Mouse (Mus musculus) embryonic facial prominence, embryonic 15.5 days (tissue): ENCODE measurements around the gene Cdkn2aipnl. TPM values are rescaled to one million over a fixed set of nuclear protein-coding genes. Genes with fewer than 3 reads are reported as not detected.
A peak's percentile ranks its signal among the peaks of the same experiment; 100 is the strongest.

Experiments
- ATAC-seq: fragments of 200-750 bp; cut with Nextera tagmentation; 2 replicates; pipeline ENCODE4 v1.8.0; 2017; ENCODE audit warnings: low read depth, moderate TSS enrichment; ENCODE audit not compliant: insufficient number of reproducible peaks, low FRiP score, low TSS enrichment
- H3K27ac ChIP-seq: fragments of 300-500 bp; sonication (generic); replicated peaks from 2 replicates; pipeline ENCODE4 v1.5.1; 2015; ENCODE audit warnings: mild to moderate bottlenecking, inconsistent platforms
- H3K27me3 ChIP-seq: fragments of 300-500 bp; sonication (generic); 2 replicates; pipeline ENCODE4 v1.6.1; 2015; ENCODE audit warnings: inconsistent platforms
- H3K36me3 ChIP-seq: fragments of 300-500 bp; sonication (generic); 2 replicates; pipeline ENCODE4 v1.6.1; 2015; ENCODE audit warnings: mild to moderate bottlenecking, inconsistent platforms
- H3K4me1 ChIP-seq: fragments of 300-500 bp; sonication (generic); 2 replicates; pipeline ENCODE4 v1.6.1; 2015; ENCODE audit warnings: inconsistent platforms
- H3K4me2 ChIP-seq: fragments of 300-500 bp; sonication (generic); replicated peaks from 2 replicates; pipeline ENCODE4 v1.6.1; 2015; ENCODE audit warnings: mild to moderate bottlenecking, inconsistent platforms
- H3K4me3 ChIP-seq: fragments of 300-500 bp; sonication (generic); replicated peaks from 2 replicates; pipeline ENCODE4 v1.5.1; 2015; ENCODE audit warnings: mild to moderate bottlenecking, inconsistent platforms
- H3K9ac ChIP-seq: fragments of 300-500 bp; sonication (generic); 2 replicates; pipeline ENCODE4 v1.6.1; 2015; ENCODE audit warnings: inconsistent platforms
- H3K9me3 ChIP-seq: fragments of 300-500 bp; sonication (generic); replicated peaks from 2 replicates; pipeline ENCODE4 v1.6.1; 2016; ENCODE audit warnings: inconsistent platforms
- WGBS: fragments of 180-500 bp; shearing (Covaris S2); methylation state at CpG from one replicate; pipeline ENCODE4 v1.1.7; 2015; 5-methylcytosine and 5-hydroxymethylcytosine counted together
- polyA plus RNA-seq: library from polyadenylated mRNA; unstranded; fragments of >200 nt; fragmentation: Nextera tagmentation; extraction: Ambion mirVana; gene quantifications from 2 replicates; pipeline ENCODE4 v1.2.1, GENCODE M21; 2015

Cdkn2aipnl gene
- polyA plus RNA-seq, 1 experiment from 2014 or later, result 86.8 TPM

GRCm38 (mm10) chr11:51949155-51949840 lies 18.2 kb upstream of the Cdkn2aipnl start:
- no peak for ATAC-seq
- H3K36me3 ChIP-seq, result no peaks in the 10 kb centered on the region
- no peaks in the 10 kb centered on the region for H3K4me1 ChIP-seq
- no peak overlapping the region for H3K27ac ChIP-seq
- no peak overlapping the region for H3K4me3 ChIP-seq
- H3K9me3 ChIP-seq, result no peaks in the 10 kb centered on the region
- no peak overlapping the region for H3K9ac ChIP-seq
- no peaks in the 10 kb centered on the region for H3K27me3 ChIP-seq
- no peak overlapping the region for H3K4me2 ChIP-seq
- WGBS, result 65% methylated on average over 9 of the region's 9 CpGs

GRCm38 (mm10) chr11:51949919-51950318 lies 17.5 kb upstream of the Cdkn2aipnl start:
- no peaks in the 10 kb centered on the region for H3K27me3 ChIP-seq
- no peak overlapping the region for H3K9ac ChIP-seq
- no peak overlapping the region for H3K27ac ChIP-seq
- ATAC-seq, result no peak
- H3K4me3 ChIP-seq, result no peak overlapping the region
- H3K4me1 ChIP-seq, result no peaks in the 10 kb centered on the region
- 85% methylated on average over 9 of the region's 9 CpGs for WGBS
- no peak overlapping the region for H3K4me2 ChIP-seq
- no peaks in the 10 kb centered on the region for H3K36me3 ChIP-seq
- no peaks in the 10 kb centered on the region for H3K9me3 ChIP-seq

GRCm38 (mm10) chr11:51951861-51952420 lies 15.5 kb upstream of the Cdkn2aipnl start:
- no peaks in the 10 kb centered on the region for H3K36me3 ChIP-seq
- no peak overlapping the region for H3K9ac ChIP-seq
- no peak overlapping the region for H3K4me3 ChIP-seq
- no peak overlapping the region for H3K4me2 ChIP-seq
- no peaks in the 10 kb centered on the region for H3K9me3 ChIP-seq
- no peaks in the 10 kb centered on the region for H3K27me3 ChIP-seq
- no peak overlapping the region for H3K27ac ChIP-seq
- no peak for ATAC-seq
- H3K4me1 ChIP-seq, result no peaks in the 10 kb centered on the region
- WGBS, result 52% methylated on average over 5 of the region's 5 CpGs

GRCm38 (mm10) chr11:51956112-51956511 lies 11.3 kb upstream of the Cdkn2aipnl start:
- no peak overlapping the region for H3K4me3 ChIP-seq
- H3K36me3 ChIP-seq, result no peaks in the 10 kb centered on the region
- ATAC-seq, result no peak
- WGBS, result 60% methylated on average over 9 of the region's 9 CpGs
- no peak overlapping the region for H3K27ac ChIP-seq
- H3K27me3 ChIP-seq, result no peaks in the 10 kb centered on the region
- H3K4me2 ChIP-seq, result no peak overlapping the region
- H3K9ac ChIP-seq, result no peak overlapping the region
- no peaks in the 10 kb centered on the region for H3K9me3 ChIP-seq
- H3K4me1 ChIP-seq, result no peaks in the 10 kb centered on the region

GRCm38 (mm10) chr11:51957760-51958159 lies 9.7 kb upstream of the Cdkn2aipnl start:
- no peaks in the 10 kb centered on the region for H3K27me3 ChIP-seq
- H3K4me2 ChIP-seq, result no peak overlapping the region
- ATAC-seq, result no peak
- 0 out of 2 replicates have a peak, but pooled peaks cover 4% of the 10 kb centered on the region for H3K4me1 ChIP-seq
- no peaks in the 10 kb centered on the region for H3K36me3 ChIP-seq
- H3K27ac ChIP-seq, result no peak overlapping the region
- no peak overlapping the region for H3K4me3 ChIP-seq
- WGBS, result 84% methylated on average over 4 of the region's 4 CpGs
- H3K9ac ChIP-seq, result no peak overlapping the region
- no peaks in the 10 kb centered on the region for H3K9me3 ChIP-seq

GRCm38 (mm10) chr11:51959511-51959910 lies 8.0 kb upstream of the Cdkn2aipnl start:
- H3K4me3 ChIP-seq, result no peak overlapping the region
- 60% methylated on average over 5 of the region's 5 CpGs for WGBS
- H3K9me3 ChIP-seq, result no peaks in the 10 kb centered on the region
- no peak overlapping the region for H3K4me2 ChIP-seq
- no peak overlapping the region for H3K9ac ChIP-seq
- ATAC-seq, result no peak
- H3K27ac ChIP-seq, result no peak overlapping the region
- no peaks in the 10 kb centered on the region for H3K27me3 ChIP-seq
- H3K36me3 ChIP-seq, result no peaks in the 10 kb centered on the region
- H3K4me1 ChIP-seq, result 0 out of 2 replicates have a peak, but pooled peaks cover 4% of the 10 kb centered on the region

- no peak overlapping the region for H3K4me3 ChIP-seq
- H3K9me3 ChIP-seq, result no peaks in the 10 kb centered on the region
- no peaks in the 10 kb centered on the region for H3K36me3 ChIP-seq
- no peaks in the 10 kb centered on the region for H3K27me3 ChIP-seq
- 0 out of 2 replicates have a peak, but pooled peaks cover 4% of the 10 kb centered on the region for H3K4me1 ChIP-seq
- ATAC-seq, result no peak
- H3K4me2 ChIP-seq, result no peak overlapping the region
- no peak overlapping the region for H3K9ac ChIP-seq
- no peak overlapping the region for H3K27ac ChIP-seq
- WGBS, result 85% methylated on average over 4 of the region's 4 CpGs
Observed at GRCm38 (mm10) chr11:51960061-51960460, 7.4 kb upstream of the Cdkn2aipnl start.

- 51% methylated on average over 11 of the region's 11 CpGs for WGBS
- no peaks in the 10 kb centered on the region for H3K9me3 ChIP-seq
- H3K9ac ChIP-seq, result no peak overlapping the region
- H3K36me3 ChIP-seq, result no peaks in the 10 kb centered on the region
- no peak overlapping the region for H3K4me2 ChIP-seq
- 0 out of 2 replicates have a peak, but pooled peaks cover 4% of the 10 kb centered on the region for H3K4me1 ChIP-seq
- H3K27me3 ChIP-seq, result no peaks in the 10 kb centered on the region
- peak; percentile 11; the same call in 1 of the 2 replicates for ATAC-seq
- no peak overlapping the region for H3K4me3 ChIP-seq
- no peak overlapping the region for H3K27ac ChIP-seq
Observed at GRCm38 (mm10) chr11:51960967-51961471, 6.4 kb upstream of the Cdkn2aipnl start.

GRCm38 (mm10) chr11:51961761-51962160 lies 5.7 kb upstream of the Cdkn2aipnl start:
- Histone ChIP-seq H3K4me2 (no peak overlapping the region), H3K9me3 (no peaks in the 10 kb centered on the region), H3K27me3 (no peaks in the 10 kb centered on the region), H3K36me3 (no peaks in the 10 kb centered on the region), H3K4me1 (0 out of 2 replicates have a peak, but pooled peaks cover 4% of the 10 kb centered on the region), H3K27ac (no peak overlapping the region), H3K9ac (no peak overlapping the region), H3K4me3 (no peak overlapping the region)
- WGBS, result 82% methylated on average over 8 of the region's 8 CpGs
- no peak for ATAC-seq

- ATAC-seq, result no peak
- no peak overlapping the region for H3K27ac ChIP-seq
- no peaks in the 10 kb centered on the region for H3K36me3 ChIP-seq
- 89% methylated on average over 7 of the region's 7 CpGs for WGBS
- no peak overlapping the region for H3K4me3 ChIP-seq
- no peak overlapping the region for H3K9ac ChIP-seq
- H3K4me2 ChIP-seq, result no peak overlapping the region
- no peaks in the 10 kb centered on the region for H3K27me3 ChIP-seq
- 0 out of 2 replicates have a peak, but pooled peaks cover 4% of the 10 kb centered on the region for H3K4me1 ChIP-seq
- H3K9me3 ChIP-seq, result no peaks in the 10 kb centered on the region
Observed at GRCm38 (mm10) chr11:51962277-51962676, 5.2 kb upstream of the Cdkn2aipnl start.

GRCm38 (mm10) chr11:51966651-51967050 lies 810 bp upstream of the Cdkn2aipnl start:
- WGBS, result 82% methylated on average over 5 of the region's 5 CpGs
- H3K4me1 ChIP-seq, result peaks cover 12% of the 10 kb centered on the region
- H3K27ac ChIP-seq, result no peak overlapping the region
- H3K36me3 ChIP-seq, result peaks cover 16% of the 10 kb centered on the region; the same call in 1 of the 2 replicates
- no peak overlapping the region for H3K4me3 ChIP-seq
- H3K9ac ChIP-seq, result no peak overlapping the region
- H3K27me3 ChIP-seq, result no peaks in the 10 kb centered on the region
- H3K9me3 ChIP-seq, result no peaks in the 10 kb centered on the region
- no peak for ATAC-seq
- H3K4me2 ChIP-seq, result no peak overlapping the region
